Mouse (Mus musculus) kidney, adult 18-20 months (tissue): Measurements from ENCODE around the gene Fan1.
A peak's percentile ranks its signal among the peaks of the same experiment; 100 is the strongest.

ENCODE experiments used
- DNase-seq: peaks from one replicate; pipeline ENCODE4 v3.0.0; 2021

Fan1 gene

GRCm38 (mm10) chr7:64331309-64331708 is 42.6 kb downstream of the Fan1 start:
- no peak for DNase-seq

DNA sequence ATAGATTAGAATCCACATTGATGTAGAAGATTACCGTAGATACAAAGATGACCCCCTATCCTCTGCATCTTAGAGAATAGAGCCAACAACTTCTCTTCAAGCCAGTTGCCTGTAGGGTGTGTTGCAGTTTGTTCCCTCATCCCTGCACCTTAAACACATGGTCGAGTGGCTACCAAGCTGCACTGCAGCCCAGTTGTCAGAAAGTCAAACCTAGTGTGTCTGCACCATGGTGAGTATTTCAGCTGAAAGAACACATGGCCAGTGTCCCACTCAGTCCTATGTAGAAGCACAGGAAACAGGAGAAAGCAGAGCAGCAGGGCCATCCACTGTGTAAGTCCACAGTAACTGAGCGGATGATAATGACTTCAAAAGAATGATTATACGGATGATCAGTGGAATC is 46.4 kb downstream of the Fan1 start:
- DNase-seq, result no peak

DNA sequence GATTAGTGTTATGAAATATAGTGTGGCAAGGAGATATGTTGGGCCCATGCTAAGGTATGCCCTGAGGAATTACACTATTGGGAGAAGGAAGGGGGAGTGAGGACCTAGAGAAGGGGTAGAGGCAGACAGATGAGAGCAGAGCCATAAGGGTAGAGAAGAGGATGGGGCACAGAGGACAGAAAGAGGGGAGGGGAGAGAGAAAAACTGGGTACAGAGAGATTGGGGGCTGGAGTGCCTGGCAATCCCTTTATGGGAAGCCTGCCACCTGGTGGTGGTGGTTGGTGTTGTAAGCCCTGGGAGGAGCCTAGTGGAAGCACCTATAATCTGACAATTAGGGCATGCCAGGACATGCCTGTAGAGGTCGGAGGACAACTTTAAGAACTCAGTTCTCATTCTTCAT is 47.0 kb downstream of the Fan1 start:
- peak; percentile 85 for DNase-seq

DNA sequence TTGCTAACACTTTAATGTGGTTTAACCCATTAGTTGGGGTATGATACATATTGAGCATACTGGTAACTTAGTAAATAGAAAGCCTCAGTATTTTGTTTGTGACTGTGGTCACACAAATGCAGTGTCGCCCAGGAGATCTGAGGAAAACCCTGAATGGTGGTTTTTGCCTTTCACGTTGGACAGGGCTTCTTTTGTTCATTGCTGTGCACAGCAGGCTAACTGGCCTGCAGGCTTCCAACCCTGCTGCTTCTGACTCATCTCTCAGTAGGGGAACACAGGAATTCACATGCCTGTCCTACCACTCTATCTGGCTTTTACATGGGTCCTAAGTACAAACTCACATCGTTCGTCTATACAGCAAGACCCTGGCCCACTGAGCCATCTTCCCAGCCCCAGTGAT is 52.2 kb downstream of the Fan1 start:
- no peak for DNase-seq

DNA sequence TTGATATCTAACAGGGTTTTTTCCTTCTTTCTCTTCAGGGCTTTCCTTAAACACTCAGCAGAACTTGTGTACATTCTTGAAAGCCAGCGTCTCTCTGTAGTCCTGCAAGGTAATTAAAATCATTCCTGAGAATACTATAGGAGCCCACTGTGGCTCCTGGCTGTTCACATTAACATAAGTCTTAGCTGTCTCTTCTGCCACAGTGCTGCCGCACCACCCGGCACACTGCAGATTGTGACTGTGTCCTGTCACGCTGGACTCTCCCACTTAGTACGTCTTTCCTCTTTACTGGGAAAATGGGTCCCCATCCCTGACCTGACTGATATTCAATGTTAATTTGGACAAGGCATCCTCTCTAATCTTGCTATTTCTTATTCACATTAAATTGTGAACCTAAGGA is 52.8 kb downstream of the Fan1 start:
- DNase-seq, result no peak

DNA sequence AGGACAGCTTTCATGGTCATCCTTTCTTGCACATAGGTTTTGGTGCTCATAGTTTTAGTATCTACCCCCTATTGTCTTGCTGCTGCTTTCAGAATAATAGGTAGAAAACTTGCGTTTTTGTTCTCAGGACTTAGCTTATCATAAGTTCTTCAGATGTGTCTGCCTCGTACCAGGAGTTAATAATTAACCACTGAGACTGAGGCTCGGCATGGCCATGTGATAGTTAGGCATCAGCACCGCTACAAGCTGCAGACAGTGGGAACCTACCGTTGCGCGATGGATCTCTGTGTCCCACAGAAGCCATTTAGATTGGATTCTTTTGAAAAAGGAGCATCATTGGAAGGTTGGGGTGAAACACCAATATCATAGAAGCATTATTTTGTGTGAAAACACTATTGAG is 61.1 kb downstream of the Fan1 start:
- DNase-seq, result no peak

GRCm38 (mm10) chr7:64310756-64311155 is 63.1 kb downstream of the Fan1 start:
- no peak for DNase-seq

GRCm38 (mm10) chr7:64310241-64310640 is 63.7 kb downstream of the Fan1 start:
- DNase-seq, result no peak
